Mouse (Mus musculus): ENCODE data around the gene Tspan12. TPM values are rescaled to one million over a fixed set of nuclear protein-coding genes. Genes with fewer than 3 reads are reported as not detected.
"Not testable (repeated sequence)": the region's sequence is repeated elsewhere in the genome, so short reads cannot be mapped to it uniquely, and the experiment has no call there.

Gene Tspan12
- 38.8 and 43.7 TPM in 2 replicates for polyA plus RNA-seq (2015; fragmentation: Nextera tagmentation; extraction: Ambion mirVana)

DNA sequence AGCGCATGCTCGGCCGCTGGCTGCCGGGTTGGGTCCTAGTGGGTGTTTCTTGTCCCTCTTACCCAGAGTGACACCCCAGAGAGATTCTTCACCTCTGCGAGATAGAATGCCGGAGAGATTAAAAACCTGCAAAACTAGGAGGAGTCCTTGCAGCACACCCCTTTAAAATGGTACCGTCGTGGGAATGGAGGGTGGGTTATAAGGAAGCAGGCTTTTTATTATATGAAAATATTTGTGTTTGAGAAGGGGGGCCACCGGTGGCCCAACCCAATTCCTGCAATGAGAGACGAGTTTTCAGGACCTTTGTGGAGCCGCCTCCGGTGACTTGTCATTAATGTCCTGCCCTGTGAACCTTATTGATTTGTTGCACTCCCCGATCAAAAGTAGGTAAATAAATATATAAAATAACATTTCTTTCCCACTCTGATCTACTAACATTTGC is at the start of gene Tspan12:
Gene Tspan12 (minus strand): TSS at position 172 of the 442 bp plus-strand sequence.
- Histone ChIP-seq H3K9me3 (ENCODE audit: control insufficient read depth) (no peaks in the 10 kb centered on the region), H3K4me1 (replicated peaks; ENCODE audit: control insufficient read depth, insufficient read depth, low read length) (no peaks in the 10 kb centered on the region), H3K36me3 (ENCODE audit: control insufficient read depth, insufficient read depth) (peaks cover 4% of the 10 kb centered on the region; the same call in 1 of the 2 replicates), H3K4me2 (replicated peaks; ENCODE audit: low read depth) (peak within 1 kb of the TSS; percentile 89), H3K9ac (ENCODE audit: low read depth, low read length) (peak within 1 kb of the TSS; percentile 79), H3K27me3 (replicated peaks; ENCODE audit: control insufficient read depth, insufficient read depth, low read length) (no peaks in the 10 kb centered on the region), H3K4me3 (ENCODE audit: low read depth, low read length) (peak within 1 kb of the TSS; percentile 78), H3K27ac (ENCODE audit: low read depth, low read length) (peak within 1 kb of the TSS; percentile 73)
- WGBS, result 1% methylated on average over 13 of the region's 13 CpGs
- TF ChIP-seq CTCF (IDR thresholded peaks at IDR 0.05; ENCODE audit: low read depth), result no peak
- peak; percentile 84 for ATAC-seq

DNA sequence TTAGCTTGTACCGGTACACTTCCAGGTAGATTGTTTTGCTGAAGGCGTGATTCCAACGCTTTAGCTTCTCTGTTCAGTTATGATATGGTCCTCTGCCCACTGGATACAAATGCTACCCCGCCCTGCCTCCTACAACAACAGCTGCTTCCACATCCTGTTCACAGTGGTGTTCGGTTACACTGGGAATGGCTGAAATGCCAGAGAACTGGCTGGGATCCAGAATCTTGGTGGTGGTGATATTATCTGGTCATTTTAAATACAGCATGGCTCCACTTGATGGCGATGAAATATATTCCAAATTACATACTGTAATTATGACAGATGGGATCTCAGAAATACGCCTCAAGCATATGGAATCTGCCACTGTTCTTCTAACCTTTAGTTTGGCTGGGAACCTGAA is 42.1 kb upstream of the Tspan12 start:
- H3K9ac ChIP-seq (ENCODE audit: low read depth, low read length), result no peak overlapping the region
- no peaks in the 10 kb centered on the region for H3K9me3 ChIP-seq (ENCODE audit: control insufficient read depth)
- no peak for ATAC-seq
- H3K4me1 ChIP-seq (replicated peaks; ENCODE audit: control insufficient read depth, insufficient read depth, low read length), result no peaks in the 10 kb centered on the region
- H3K27me3 ChIP-seq (replicated peaks; ENCODE audit: control insufficient read depth, insufficient read depth, low read length), result no peaks in the 10 kb centered on the region
- no peak overlapping the region for H3K4me2 ChIP-seq (replicated peaks; ENCODE audit: low read depth)
- no peak for TF ChIP-seq CTCF (IDR thresholded peaks at IDR 0.05; ENCODE audit: low read depth)
- no peak overlapping the region for H3K4me3 ChIP-seq (ENCODE audit: low read depth, low read length)
- WGBS, result 50% methylated on average over 7 of the region's 7 CpGs
- no peaks in the 10 kb centered on the region for H3K36me3 ChIP-seq (ENCODE audit: control insufficient read depth, insufficient read depth)
- no peak overlapping the region for H3K27ac ChIP-seq (ENCODE audit: low read depth, low read length)

DNA sequence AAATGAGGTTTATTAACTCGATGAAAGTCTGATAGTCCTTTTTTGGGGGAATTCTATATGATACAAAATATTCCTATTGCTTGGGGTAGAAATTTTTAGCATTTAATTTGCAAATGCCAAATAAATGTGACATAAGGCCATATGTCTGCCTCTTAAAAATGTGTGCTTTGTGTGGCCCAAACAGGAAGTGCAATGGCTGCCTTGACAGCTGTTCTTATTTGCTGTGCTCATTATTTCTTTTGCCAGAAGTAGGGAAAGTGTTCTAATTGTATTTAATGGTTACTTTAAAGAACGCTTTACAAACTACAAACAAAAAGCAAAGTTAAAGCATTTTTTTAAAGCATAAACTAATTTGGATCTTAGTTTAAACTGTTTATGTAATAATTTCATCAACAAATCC is 36.8 kb upstream of the Tspan12 start:
- Histone ChIP-seq H3K36me3 (ENCODE audit: control insufficient read depth, insufficient read depth) (no peaks in the 10 kb centered on the region), H3K4me1 (replicated peaks; ENCODE audit: control insufficient read depth, insufficient read depth, low read length) (no peaks in the 10 kb centered on the region), H3K9ac (ENCODE audit: low read depth, low read length) (no peak overlapping the region), H3K4me2 (replicated peaks; ENCODE audit: low read depth) (no peak overlapping the region), H3K27ac (ENCODE audit: low read depth, low read length) (no peak overlapping the region), H3K27me3 (replicated peaks; ENCODE audit: control insufficient read depth, insufficient read depth, low read length) (no peaks in the 10 kb centered on the region), H3K9me3 (ENCODE audit: control insufficient read depth) (no peaks in the 10 kb centered on the region), H3K4me3 (ENCODE audit: low read depth, low read length) (no peak overlapping the region)
- no peak for TF ChIP-seq CTCF (IDR thresholded peaks at IDR 0.05; ENCODE audit: low read depth)
- WGBS, result 66% methylated on average over 2 of the region's 2 CpGs
- no peak for ATAC-seq

DNA sequence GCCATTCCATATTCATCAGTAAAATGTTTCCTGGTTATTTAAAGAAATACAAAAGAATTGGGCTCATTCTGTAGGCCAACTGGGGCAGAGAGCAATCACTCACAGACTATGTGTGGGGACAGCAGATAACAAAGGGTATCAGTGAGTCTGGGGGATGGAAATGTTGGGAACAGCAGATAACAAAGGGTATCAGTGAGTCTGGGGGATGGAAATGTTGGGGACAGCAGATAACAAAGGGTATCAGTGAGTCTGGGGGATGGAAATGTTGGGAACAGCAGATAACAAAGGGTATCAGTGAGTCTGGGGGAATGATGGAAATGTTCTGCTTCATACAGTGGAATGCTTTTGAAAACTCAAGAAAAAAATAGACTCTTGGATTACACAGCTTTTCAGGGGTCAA is 35.7 kb upstream of the Tspan12 start:
- not testable (repeated sequence) for H3K9ac ChIP-seq (ENCODE audit: low read depth, low read length); ATAC-seq; H3K9me3 ChIP-seq (ENCODE audit: control insufficient read depth); H3K27me3 ChIP-seq (replicated peaks; ENCODE audit: control insufficient read depth, insufficient read depth, low read length); H3K4me1 ChIP-seq (replicated peaks; ENCODE audit: control insufficient read depth, insufficient read depth, low read length); H3K4me2 ChIP-seq (replicated peaks; ENCODE audit: low read depth); H3K4me3 ChIP-seq (ENCODE audit: low read depth, low read length); H3K27ac ChIP-seq (ENCODE audit: low read depth, low read length); H3K36me3 ChIP-seq (ENCODE audit: control insufficient read depth, insufficient read depth)

DNA sequence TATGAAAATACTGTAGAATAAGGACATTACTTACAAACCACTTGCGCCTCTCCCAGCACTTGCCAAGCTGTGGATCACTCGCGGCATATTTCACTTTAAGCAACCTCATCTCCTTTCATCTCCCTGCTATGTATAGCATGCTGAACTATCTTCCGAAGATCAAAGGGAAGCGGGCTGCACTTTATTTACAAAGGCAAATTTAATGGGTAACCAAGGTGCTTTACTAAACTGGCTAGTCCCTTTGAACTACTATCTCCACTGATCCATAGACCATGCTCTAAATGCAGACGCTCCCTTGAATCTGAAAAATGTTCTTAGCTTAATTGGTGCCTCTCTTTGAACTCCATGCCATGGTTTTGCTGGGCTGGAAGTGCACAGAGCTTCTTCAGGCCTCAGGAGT is 27.2 kb upstream of the Tspan12 start:
- Histone ChIP-seq H3K4me3 (ENCODE audit: low read depth, low read length) (no peak overlapping the region), H3K27ac (ENCODE audit: low read depth, low read length) (no peak overlapping the region), H3K27me3 (replicated peaks; ENCODE audit: control insufficient read depth, insufficient read depth, low read length) (no peaks in the 10 kb centered on the region), H3K9ac (ENCODE audit: low read depth, low read length) (no peak overlapping the region), H3K4me2 (replicated peaks; ENCODE audit: low read depth) (0 out of 2 replicates have a peak overlapping the region, but pooled peaks have one; percentile 9), H3K36me3 (ENCODE audit: control insufficient read depth, insufficient read depth) (no peaks in the 10 kb centered on the region), H3K9me3 (ENCODE audit: control insufficient read depth) (no peaks in the 10 kb centered on the region), H3K4me1 (replicated peaks; ENCODE audit: control insufficient read depth, insufficient read depth, low read length) (no peaks in the 10 kb centered on the region)
- TF ChIP-seq CTCF (IDR thresholded peaks at IDR 0.05; ENCODE audit: low read depth), result no peak
- no peak for ATAC-seq
- 36% methylated on average over 6 of the region's 6 CpGs for WGBS

DNA sequence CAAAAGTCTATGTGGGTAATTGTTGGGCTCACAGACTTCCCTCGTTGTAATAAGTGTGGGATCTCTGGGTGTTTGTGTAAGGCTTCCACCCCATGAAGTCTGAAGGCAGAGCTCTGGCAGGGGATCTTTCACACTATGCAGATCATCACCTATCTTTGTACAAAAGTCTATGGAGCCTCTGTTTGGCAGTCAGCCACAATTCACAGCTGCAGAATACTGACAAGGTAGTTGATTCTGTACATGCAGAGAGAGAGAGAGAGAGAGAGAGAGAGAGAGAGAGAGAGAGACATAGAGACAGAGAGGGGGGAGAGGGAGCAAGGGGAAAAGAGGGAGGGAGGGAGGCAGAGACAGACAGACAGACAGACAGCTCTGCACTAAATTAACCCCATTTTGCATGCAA is 15.0 kb upstream of the Tspan12 start:
- ATAC-seq, result no peak
- WGBS, result 10% methylated on average over 1 of the region's 1 CpGs
- no peak overlapping the region for H3K4me2 ChIP-seq (replicated peaks; ENCODE audit: low read depth)
- no peaks in the 10 kb centered on the region for H3K9me3 ChIP-seq (ENCODE audit: control insufficient read depth)
- no peak for TF ChIP-seq CTCF (IDR thresholded peaks at IDR 0.05; ENCODE audit: low read depth)
- H3K36me3 ChIP-seq (ENCODE audit: control insufficient read depth, insufficient read depth), result no peaks in the 10 kb centered on the region
- H3K4me3 ChIP-seq (ENCODE audit: low read depth, low read length), result no peak overlapping the region
- no peaks in the 10 kb centered on the region for H3K27me3 ChIP-seq (replicated peaks; ENCODE audit: control insufficient read depth, insufficient read depth, low read length)
- H3K4me1 ChIP-seq (replicated peaks; ENCODE audit: control insufficient read depth, insufficient read depth, low read length), result no peaks in the 10 kb centered on the region
- H3K9ac ChIP-seq (ENCODE audit: low read depth, low read length), result no peak overlapping the region
- H3K27ac ChIP-seq (ENCODE audit: low read depth, low read length), result no peak overlapping the region

DNA sequence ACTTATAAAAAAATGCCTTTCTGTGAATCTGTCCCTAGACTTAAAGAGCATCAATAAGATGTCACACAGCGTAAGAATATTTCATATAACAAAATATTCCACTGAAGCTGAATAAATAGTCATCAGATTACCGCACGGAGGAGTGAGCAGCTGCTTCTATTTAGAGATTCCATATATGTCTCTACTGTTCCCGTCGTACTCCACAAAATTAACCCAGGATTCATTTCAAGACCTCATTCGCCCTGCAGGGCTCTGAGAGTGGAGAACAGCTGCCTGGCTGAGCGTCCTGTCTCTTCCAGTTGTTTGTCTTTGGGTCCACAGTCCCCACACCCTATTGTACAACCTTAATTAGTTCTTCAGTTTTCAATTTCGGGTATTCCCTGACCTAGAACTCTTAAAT is 11.9 kb upstream of the Tspan12 start:
- no peak for ATAC-seq
- H3K27ac ChIP-seq (ENCODE audit: low read depth, low read length), result no peak overlapping the region

More for the DNA sequence above, 11.9 kb upstream of the Tspan12 start:
- no peak overlapping the region for H3K9ac ChIP-seq (ENCODE audit: low read depth, low read length)
- WGBS, result 46% methylated on average over 8 of the region's 8 CpGs
- H3K9me3 ChIP-seq (ENCODE audit: control insufficient read depth), result no peaks in the 10 kb centered on the region
- no peaks in the 10 kb centered on the region for H3K36me3 ChIP-seq (ENCODE audit: control insufficient read depth, insufficient read depth)
- no peak overlapping the region for H3K4me3 ChIP-seq (ENCODE audit: low read depth, low read length)
- TF ChIP-seq CTCF (IDR thresholded peaks at IDR 0.05; ENCODE audit: low read depth), result no peak
- no peak overlapping the region for H3K4me2 ChIP-seq (replicated peaks; ENCODE audit: low read depth)
- H3K4me1 ChIP-seq (replicated peaks; ENCODE audit: control insufficient read depth, insufficient read depth, low read length), result no peaks in the 10 kb centered on the region
- H3K27me3 ChIP-seq (replicated peaks; ENCODE audit: control insufficient read depth, insufficient read depth, low read length), result no peaks in the 10 kb centered on the region

All from intestine, postnatal 0 days (tissue).